Mouse (Mus musculus) thymus, adult 18-20 months (tissue): ENCODE measurements at regions not wholly inside any gene's neighbourhood (a gene's known extent, or its start where the extent isn't known, plus 50 kb on each side); places are given as distances from the start of the nearest gene placed in this dataset.

ENCODE experiments used
- DNase-seq, 2 experiments: peaks; one replicate each; pipeline ENCODE4 v3.0.0; 2022; ENCODE audit warnings: mixed read lengths in 2 of 2

- DNase-seq, result peak; percentile 15 to 47
Observed at GRCm38 (mm10) chr11:64800246-64801121, 178.4 kb upstream of the Elac2 start.

DNA sequence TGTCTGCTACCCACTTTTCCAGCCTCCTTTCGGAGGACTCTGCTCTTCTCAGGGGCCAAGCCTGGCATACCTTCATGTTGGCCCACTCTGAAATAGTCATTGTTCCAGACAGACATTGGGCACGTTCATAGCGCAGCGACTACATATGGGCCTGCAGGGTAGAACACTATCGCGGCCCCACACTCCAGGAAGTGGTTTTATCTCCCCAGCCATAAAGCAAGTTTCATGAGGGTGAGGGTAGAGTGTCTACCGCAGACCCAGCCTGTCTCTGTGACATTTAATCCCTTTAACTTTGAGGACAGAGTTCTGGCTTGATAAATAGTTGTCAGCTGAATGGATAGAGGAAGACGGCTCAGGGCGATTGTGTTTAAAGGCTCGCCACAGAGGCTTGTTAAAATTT, 177.5 kb upstream of the Elac2 start:
- DNase-seq, result peak; percentile 40 to 63

GRCm38 (mm10) chr11:64805567-64805966, 173.3 kb upstream of the Elac2 start:
- no peak for DNase-seq

DNA sequence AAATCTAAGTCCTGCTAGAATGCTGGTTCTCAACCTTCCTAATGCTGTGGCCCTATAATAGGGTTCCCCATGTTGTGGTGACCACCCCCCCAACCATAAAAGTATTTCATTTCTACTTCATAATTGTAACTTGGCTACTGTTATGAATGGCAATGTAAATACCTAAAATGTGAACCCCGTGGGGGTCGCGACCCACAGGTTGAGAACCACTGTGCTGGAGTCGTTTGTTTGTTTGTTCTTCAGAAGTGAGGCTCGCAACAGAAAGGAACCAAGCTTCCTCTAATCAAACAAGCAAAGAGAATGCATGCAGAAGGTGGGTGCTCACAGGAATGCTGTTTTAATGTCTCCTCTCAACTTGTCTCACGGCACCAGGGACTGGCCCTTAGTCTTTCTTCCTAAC, 166.4 kb upstream of the Elac2 start:
- no peak for DNase-seq

GRCm38 (mm10) chr11:64829429-64829828, 149.4 kb upstream of the Elac2 start:
- DNase-seq, result no peak

DNA sequence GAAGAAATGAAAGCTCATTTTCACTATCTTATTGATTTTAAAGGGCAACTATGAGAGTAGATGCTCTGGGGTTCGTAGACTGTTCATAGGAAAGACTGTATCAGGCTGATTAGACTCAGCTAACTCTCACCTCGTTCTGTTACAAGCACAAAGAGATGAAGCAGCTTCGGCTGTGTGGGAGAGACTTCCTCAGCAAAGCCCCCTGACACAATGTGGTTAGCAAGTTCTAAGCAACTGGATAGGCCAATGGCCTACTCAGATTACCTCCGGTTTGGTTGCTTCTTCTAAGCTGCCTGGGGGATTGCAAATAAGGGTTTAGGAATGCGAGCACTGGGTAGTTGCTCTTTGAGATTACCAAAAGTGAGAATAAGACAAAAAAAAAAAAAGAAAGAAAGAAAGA, 146.4 kb upstream of the Elac2 start:
- peak in 1 of 2 experiments; percentile 12 for DNase-seq

- DNase-seq, result no peak
Observed at GRCm38 (mm10) chr11:64833786-64834185, 145.1 kb upstream of the Elac2 start.

DNA sequence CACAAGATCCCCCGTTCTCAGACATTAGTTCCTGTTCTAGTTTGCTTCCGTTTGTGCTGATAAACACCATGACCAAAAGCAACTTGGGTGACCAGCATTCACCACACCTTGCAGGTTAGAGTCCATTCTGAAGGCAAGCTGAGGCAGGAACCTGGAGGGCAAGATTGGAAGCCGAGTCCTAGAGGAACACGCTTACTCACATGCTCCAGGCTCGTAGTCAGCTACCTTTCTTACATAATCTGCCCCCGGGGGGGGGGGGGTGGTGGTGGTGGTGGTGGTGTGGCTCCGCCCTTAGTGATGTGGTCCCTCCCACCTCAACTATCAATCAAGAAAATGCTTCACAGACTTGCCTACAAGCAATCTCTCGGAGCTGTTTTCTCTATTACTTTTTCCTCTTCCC, 142.1 kb upstream of the Elac2 start:
- DNase-seq, result no peak

GRCm38 (mm10) chr11:64841092-64841491, 137.7 kb upstream of the Elac2 start:
- no peak for DNase-seq

- no peak for DNase-seq
Observed at GRCm38 (mm10) chr11:64842775-64843530, 135.9 kb upstream of the Elac2 start.

DNA sequence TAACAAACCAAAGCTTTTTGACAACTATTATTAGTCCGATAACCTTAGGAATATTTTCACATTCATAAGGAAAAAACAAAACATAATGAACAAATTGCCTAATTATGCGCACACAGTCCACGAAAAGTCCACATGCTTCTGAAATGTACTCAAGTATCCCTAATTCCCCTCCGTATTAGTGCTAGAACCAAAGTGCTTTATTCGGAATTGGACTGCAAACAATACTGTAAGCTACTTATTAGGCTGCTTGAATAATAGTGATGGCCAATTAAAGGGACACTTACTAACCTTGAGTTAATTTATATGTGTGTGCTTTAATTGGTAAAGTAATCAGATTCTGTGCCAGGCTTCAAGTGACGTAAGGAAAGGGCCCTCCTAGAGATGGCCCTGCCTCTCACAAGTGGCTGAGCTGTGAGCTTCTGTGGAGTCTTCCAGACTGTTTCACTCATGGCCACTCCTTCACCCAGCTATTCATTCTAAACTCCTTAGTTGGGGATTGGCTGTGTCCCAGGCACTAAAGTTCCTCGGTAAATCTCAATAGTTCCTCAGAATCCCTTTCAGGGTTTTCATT, 132.2 kb upstream of the Elac2 start:
- no peak for DNase-seq

DNA sequence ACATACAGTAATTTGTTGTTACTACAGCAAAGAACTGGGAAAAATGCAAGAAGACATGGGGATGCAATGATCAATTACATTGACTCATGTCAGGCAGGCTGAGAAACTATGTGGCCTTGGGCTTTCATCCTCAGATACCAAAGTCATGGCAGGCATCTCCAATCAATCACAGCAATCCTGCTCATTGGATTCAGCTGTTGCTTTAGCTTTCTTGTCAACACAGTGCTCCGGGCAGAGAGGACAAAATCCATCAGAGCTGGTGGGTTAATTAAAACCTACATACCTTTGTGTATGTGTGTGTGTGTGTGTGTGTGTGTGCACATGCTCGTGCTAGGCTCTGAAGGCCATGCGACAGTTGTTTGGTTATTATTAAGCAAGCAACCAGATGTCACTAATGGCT, 119.2 kb upstream of the Elac2 start:
- DNase-seq, result no peak

DNA sequence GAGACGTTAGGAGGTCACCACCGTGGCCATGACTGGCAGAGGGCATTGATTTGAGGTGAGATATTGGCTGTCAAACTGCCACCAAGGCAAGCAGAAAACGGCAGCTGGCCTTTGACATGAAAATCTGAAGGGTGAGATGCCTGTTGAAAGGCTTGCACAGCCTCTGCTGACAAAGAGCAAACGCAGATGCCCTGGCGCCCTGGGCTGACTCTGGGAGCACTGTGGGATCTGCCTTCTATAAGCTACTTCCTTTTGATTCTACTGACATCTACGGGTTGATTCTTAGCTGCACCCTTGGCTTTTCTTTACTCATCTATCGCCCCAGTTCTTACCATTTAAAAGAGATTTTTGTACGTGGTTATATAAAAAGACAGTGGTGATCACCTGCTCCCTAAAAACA, 98.2 kb upstream of the Elac2 start:
- peak in 1 of 2 experiments; percentile 6 for DNase-seq

DNA sequence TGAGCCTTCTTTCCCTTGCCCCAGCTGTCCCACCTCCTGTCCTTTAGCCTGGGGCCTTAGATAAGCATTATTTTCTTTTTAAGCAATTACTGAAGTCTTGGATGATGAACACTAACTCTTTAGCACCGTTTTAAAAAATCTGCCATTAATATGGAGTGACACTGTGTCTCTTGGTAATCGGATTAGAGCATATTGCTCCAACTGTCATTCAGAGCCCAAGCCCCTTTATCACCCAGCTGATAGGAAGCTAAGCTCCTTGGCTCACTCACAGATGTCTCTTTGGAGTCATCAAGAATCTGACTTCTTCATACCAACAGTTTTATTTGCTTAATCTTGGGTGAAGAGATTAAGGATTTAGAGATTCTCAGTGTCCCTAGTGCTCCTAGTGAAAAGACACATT, 94.3 kb upstream of the Elac2 start:
- DNase-seq, result no peak

DNA sequence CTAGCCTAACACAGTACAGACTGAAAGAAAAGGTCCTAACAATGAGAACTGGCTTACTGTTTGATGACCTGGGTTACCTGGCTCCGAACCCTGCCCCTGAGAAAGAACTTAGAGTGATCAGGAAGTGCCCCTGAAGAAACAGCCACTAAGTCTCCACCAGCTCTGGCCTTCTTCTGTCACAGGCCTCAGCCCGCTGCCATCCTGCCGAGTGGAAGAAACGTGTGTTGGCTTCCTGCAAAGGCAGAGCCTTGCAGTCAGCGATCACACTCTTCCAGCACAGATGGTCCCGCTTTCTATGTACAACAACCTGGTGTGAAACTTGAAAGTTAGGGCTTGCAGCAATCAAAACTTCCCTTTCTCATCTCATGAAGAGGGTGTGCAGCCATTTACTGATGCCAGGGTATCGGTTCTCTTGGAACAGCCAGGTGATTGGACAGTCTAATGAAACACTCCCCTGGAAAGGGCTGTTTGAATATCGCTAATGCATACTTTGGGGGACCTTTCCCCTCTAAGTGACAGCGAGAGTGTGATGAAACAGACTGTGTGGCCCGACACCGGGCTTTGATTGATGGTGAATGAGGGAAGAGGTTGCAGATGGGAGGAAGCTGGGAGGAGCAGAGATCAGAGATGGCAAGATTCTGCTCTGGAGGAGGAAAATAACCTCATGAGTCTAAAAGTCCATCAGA, 89.4 kb upstream of the Elac2 start:
- DNase-seq, result no peak

- DNase-seq, result peak; percentile 11 to 19
Observed at GRCm38 (mm10) chr11:64890776-64891175, 88.1 kb upstream of the Elac2 start.

DNA sequence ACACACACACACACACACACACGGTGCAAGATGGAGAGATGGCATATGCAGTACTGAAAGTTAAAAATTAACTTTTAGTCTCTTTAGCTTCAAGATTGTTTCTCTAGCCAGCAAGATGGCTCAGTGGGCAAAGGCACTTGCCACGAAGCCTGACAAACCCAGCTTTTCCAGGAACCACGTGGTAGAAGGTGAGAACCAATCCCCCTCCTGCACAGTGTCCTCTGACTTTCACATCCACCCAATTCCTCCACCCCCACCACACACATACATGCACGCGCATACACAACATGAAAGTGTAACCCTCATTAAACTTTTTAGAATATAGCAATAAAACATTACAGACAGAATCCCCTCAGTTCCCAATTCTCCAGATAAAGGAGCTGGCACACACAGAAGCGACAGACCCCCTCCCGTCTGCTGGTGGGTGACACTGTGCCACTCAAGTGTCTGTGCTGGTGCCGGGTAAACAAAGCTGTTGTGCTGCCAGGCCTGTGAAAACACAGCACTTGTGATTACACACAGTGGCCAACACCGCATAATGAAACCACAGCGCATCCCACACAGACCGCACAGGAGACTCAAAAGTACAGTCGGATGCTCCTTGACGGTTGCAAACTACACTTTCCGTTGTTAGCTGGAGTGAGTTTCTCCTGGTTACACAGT, 82.9 kb upstream of the Elac2 start:
- no peak for DNase-seq

- peak; percentile 30 to 46 for DNase-seq
Observed at GRCm38 (mm10) chr11:64898758-64899586, 79.9 kb upstream of the Elac2 start.

DNA sequence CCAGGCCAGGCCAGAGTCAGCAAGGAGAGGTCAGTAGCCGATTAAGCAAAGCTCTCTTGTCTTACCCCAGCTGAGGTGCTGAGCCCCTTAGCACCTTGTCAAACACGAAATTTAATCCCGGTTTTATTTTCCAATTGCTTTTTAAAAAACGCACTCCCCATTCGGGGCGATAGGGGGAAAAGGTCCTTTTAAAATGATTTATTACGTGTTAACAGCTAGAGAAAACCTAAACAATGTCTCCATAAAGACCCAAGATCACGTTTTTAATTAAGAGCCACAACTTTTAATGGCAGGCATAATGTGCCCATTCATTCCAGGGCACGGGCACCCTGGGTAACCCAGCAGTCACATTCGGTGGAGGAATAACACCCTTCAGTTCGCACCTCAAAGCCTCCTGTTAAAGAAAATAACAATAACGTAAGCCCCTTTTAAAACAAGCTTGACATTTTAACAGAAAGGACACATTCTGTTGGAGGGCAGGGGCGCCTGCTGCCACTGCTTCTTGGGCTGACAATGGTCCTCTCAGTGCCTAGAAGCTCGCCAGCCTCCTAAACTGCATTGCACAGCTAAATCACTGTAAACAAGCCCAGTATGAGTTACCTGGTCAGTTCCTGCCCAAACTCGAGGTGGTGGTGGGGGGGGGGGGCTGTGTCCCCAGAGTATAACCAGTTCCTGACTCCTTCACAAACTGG, 79.1 kb upstream of the Elac2 start:
- no peak for DNase-seq

DNA sequence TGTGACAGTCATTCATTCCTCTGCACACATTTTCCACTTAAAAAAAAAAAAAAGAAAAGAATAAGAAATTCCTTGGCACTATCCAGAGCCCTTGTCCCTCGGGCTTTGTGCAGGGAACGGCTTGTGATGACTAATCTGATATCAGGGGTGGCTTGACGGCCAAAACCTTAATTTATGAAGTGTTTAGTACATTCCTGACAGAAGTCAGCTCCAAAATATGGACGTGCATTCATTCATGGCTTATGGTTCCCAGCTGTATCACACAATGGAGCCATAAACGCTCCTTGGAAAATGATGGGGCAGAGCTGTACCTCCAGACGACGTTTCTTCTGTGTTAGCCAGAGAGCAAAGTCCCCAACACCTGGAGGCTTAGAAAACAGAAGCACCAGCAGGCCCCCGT, 62.1 kb upstream of the Elac2 start:
- DNase-seq, result no peak

DNA sequence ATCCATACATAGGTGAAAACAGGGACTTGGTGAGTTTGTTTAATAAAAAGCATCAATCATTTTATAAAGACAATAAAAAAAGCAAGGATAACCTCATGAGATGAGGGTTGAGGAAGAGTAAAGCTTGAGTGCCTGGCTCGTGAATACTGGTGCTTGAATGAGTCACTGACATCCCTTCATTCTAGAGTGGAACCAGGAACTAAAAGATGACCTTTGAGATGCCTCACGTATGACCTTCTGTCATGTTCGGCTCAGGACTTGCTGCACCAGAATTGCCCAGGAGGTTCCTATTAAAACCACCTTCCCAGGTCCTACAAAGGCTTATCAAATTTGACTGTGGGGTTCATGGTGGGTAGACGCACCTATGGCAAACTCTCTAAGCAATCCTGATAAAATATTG, 61.5 kb upstream of the Elac2 start:
- DNase-seq, result no peak
